Mouse (Mus musculus): ENCODE data around the gene Rab23. TPM values are rescaled to one million over a fixed set of nuclear protein-coding genes. Genes with fewer than 3 reads are reported as not detected.

Gene Rab23
- total RNA-seq, 2 experiments from 2014 or later: 27.4 to 32.1 TPM

GRCm38 (mm10) chr1:33758488-33758887 lies 38.8 kb downstream of the Rab23 start:
- intact Hi-C loops (cut with DNase I): loop anchor here (5.0 kb wide), 1 partner anchor 54 kb away; the partner anchor contains the start of gene Zfp451
- no peak for DNase-seq (ENCODE audit: low spot score in 2 of 2)

- DNase-seq (ENCODE audit: low spot score in 2 of 2): no peak
- intact Hi-C loops (cut with DNase I): no loop called here
Observed at GRCm38 (mm10) chr1:33763826-33764225, 44.1 kb downstream of the Rab23 start.

- DNase-seq (ENCODE audit: low spot score in 2 of 2): no peak
- intact Hi-C loops (cut with DNase I): no loop called here
Observed at GRCm38 (mm10) chr1:33765468-33766080, 45.9 kb downstream of the Rab23 start.

GRCm38 (mm10) chr1:33766520-33767508 lies 47.1 kb downstream of the Rab23 start:
- intact Hi-C loops (cut with DNase I): no loop called here
- DNase-seq (ENCODE audit: low spot score in 2 of 2): no peak

GRCm38 (mm10) chr1:33768091-33768787 lies 48.6 kb downstream of the Rab23 start:
- intact Hi-C loops (cut with DNase I): no loop called here
- DNase-seq (ENCODE audit: low spot score in 2 of 2): no peak

- intact Hi-C loops (cut with DNase I): no loop called here
- DNase-seq (ENCODE audit: low spot score in 2 of 2): no peak
Observed at GRCm38 (mm10) chr1:33768827-33769226, 49.1 kb downstream of the Rab23 start.

- intact Hi-C loops (cut with DNase I): no loop called here
- no peak for DNase-seq (ENCODE audit: low spot score in 2 of 2)
Observed at GRCm38 (mm10) chr1:33771621-33772020, 51.9 kb downstream of the Rab23 start.

GRCm38 (mm10) chr1:33772106-33772505 lies 52.4 kb downstream of the Rab23 start:
- no peak for DNase-seq (ENCODE audit: low spot score in 2 of 2)
- intact Hi-C loops (cut with DNase I): no loop called here

- peak; percentile 22 to 57 for DNase-seq (ENCODE audit: low spot score in 2 of 2)
- intact Hi-C loops (cut with DNase I): no loop called here
Observed at GRCm38 (mm10) chr1:33776175-33776611, 56.5 kb downstream of the Rab23 start.

GRCm38 (mm10) chr1:33784561-33784960 lies 64.9 kb downstream of the Rab23 start:
- intact Hi-C loops (cut with DNase I): no loop called here
- DNase-seq (ENCODE audit: low spot score in 2 of 2): no peak

GRCm38 (mm10) chr1:33788072-33788471 lies 68.4 kb downstream of the Rab23 start:
- DNase-seq (ENCODE audit: low spot score in 2 of 2): no peak
- intact Hi-C loops (cut with DNase I): no loop called here

GRCm38 (mm10) chr1:33788493-33788892 lies 68.8 kb downstream of the Rab23 start:
- no peak for DNase-seq (ENCODE audit: low spot score in 2 of 2)
- intact Hi-C loops (cut with DNase I): no loop called here

Other genes with a start within 250 kb of the Rab23 start
- 1 to 10 TPM; 6.3 to 7.1 TPM for gene Prim2, start 50.1 kb upstream of the Rab23 start, total RNA-seq (2021)
- 10 to 100 TPM; 11.7 to 12.2 TPM for gene Bag2, start 37.9 kb downstream of the Rab23 start, total RNA-seq (2021)
- gene Zfp451, start 94.7 kb downstream of the Rab23 start, total RNA-seq (2021): 10 to 100 TPM; 51.2 to 62.0 TPM
- gene Bend6, start 187.9 kb downstream of the Rab23 start, total RNA-seq (2021): 100 to 1,000 TPM; 128 to 136 TPM
- gene Dst, start 188.3 kb downstream of the Rab23 start, total RNA-seq (2021): 100 to 1,000 TPM; 243 to 269 TPM